Mouse (Mus musculus): ENCODE measurements around the gene Ifitm5.
A peak's percentile ranks its signal among the peaks of the same experiment; 100 is the strongest.
"Not testable (repeated sequence)": the region's sequence is repeated elsewhere in the genome, so short reads cannot be mapped to it uniquely, and the experiment has no call there.

The Ifitm5 gene

GRCm38 (mm10) chr7:140949824-140950530, at the start of gene Ifitm5:
Ifitm5 (minus strand) TSS chr7:140950291.
- no peak for DNase-seq

GRCm38 (mm10) chr7:140998853-140999700, 49.0 kb upstream of the Ifitm5 start:
- no peak for DNase-seq

GRCm38 (mm10) chr7:140997817-140998216, 47.7 kb upstream of the Ifitm5 start:
- no peak for DNase-seq

- no peak for DNase-seq
Observed at GRCm38 (mm10) chr7:140991117-140991689, 41.1 kb upstream of the Ifitm5 start.

GRCm38 (mm10) chr7:140990622-140991021, 40.5 kb upstream of the Ifitm5 start:
- no peak for DNase-seq

GRCm38 (mm10) chr7:140990185-140990584, 40.1 kb upstream of the Ifitm5 start:
- no peak for DNase-seq

- no peak for DNase-seq
Observed at GRCm38 (mm10) chr7:140989022-140989421, 38.9 kb upstream of the Ifitm5 start.

- peak; percentile 49 for DNase-seq
Observed at GRCm38 (mm10) chr7:140987182-140988138, 37.4 kb upstream of the Ifitm5 start.

- no peak for DNase-seq
Observed at GRCm38 (mm10) chr7:140982971-140983370, 32.9 kb upstream of the Ifitm5 start.

- DNase-seq, result no peak
Observed at GRCm38 (mm10) chr7:140981704-140982103, 31.6 kb upstream of the Ifitm5 start.

GRCm38 (mm10) chr7:140976720-140977119, 26.6 kb upstream of the Ifitm5 start:
- DNase-seq, result not testable (repeated sequence)

GRCm38 (mm10) chr7:140975465-140975864, 25.4 kb upstream of the Ifitm5 start:
- no peak for DNase-seq

- DNase-seq, result no peak
Observed at GRCm38 (mm10) chr7:140974940-140975339, 24.8 kb upstream of the Ifitm5 start.

- no peak for DNase-seq
Observed at GRCm38 (mm10) chr7:140973396-140974165, 23.5 kb upstream of the Ifitm5 start.

- DNase-seq, result no peak
Observed at GRCm38 (mm10) chr7:140971479-140972171, 21.5 kb upstream of the Ifitm5 start.

GRCm38 (mm10) chr7:140970931-140971330, 20.8 kb upstream of the Ifitm5 start:
- no peak for DNase-seq

- DNase-seq, result not testable (repeated sequence)
Observed at GRCm38 (mm10) chr7:140968710-140969109, 18.6 kb upstream of the Ifitm5 start.

GRCm38 (mm10) chr7:140967862-140968591, 17.9 kb upstream of the Ifitm5 start:
- no peak for DNase-seq

GRCm38 (mm10) chr7:140966921-140967320, 16.8 kb upstream of the Ifitm5 start, which contains the start of gene Ifitm1:
Ifitm1 (plus strand) TSS chr7:140967221.
- DNase-seq, result no peak

GRCm38 (mm10) chr7:140962733-140963132, 12.6 kb upstream of the Ifitm5 start:
- DNase-seq, result no peak

Data from right cerebral cortex, postnatal 25 days (tissue).